Mouse (Mus musculus) liver, postnatal 0 days (tissue): ENCODE results near the gene Psma3.

ENCODE experiments used
- CTCF ChIP-seq: sonication (generic); IDR thresholded peaks from 2 replicates; pipeline ENCODE4 v1.5.1; 2016; ENCODE audit warnings: antibody characterized with exemption, low read depth
- EP300 ChIP-seq: IDR thresholded peaks from 2 replicates; pipeline ENCODE4 v1.6.1; 2016; ENCODE audit warnings: antibody characterized with exemption, low read depth, mild to moderate bottlenecking

GRCm38 (mm10) chr12:71009769-71010168, 35.3 kb downstream of the Psma3 start:
- TF ChIP-seq CTCF: no peak
- no peak for TF ChIP-seq EP300
